Mouse (Mus musculus) heart, postnatal 0 days (tissue): ENCODE data around the gene Plcg2. TPM values are rescaled to one million over a fixed set of nuclear protein-coding genes. Genes with fewer than 3 reads are reported as not detected.

Experiments used
- ATAC-seq: fragments of 200-750 bp; cut with Nextera tagmentation; 2 replicates; pipeline ENCODE4 v1.8.0; 2017; ENCODE audit warnings: low read depth, moderate number of reproducible peaks, moderate library complexity; ENCODE audit not compliant: insufficient read depth
- DNase-seq: peaks from one replicate; pipeline ENCODE4 v3.0.0-alpha.2; 2016; ENCODE audit warnings: low spot score
- H3K27ac ChIP-seq: fragments of 300-500 bp; sonication (generic); 2 replicates; pipeline ENCODE4 v1.5.1; 2014; ENCODE audit warnings: low read depth, mild to moderate bottlenecking
- H3K27me3 ChIP-seq: fragments of 300-500 bp; sonication (generic); 2 replicates; pipeline ENCODE4 v1.6.1; 2014; ENCODE audit warnings: low read length, mixed read lengths; ENCODE audit not compliant: control insufficient read depth, insufficient read depth
- H3K36me3 ChIP-seq: fragments of 300-500 bp; sonication (generic); replicated peaks from 2 replicates; pipeline ENCODE4 v1.6.1; 2014; ENCODE audit warnings: low read length, mixed read lengths; ENCODE audit not compliant: control insufficient read depth, insufficient read depth
- H3K4me1 ChIP-seq: fragments of 300-500 bp; sonication (generic); 2 replicates; pipeline ENCODE4 v1.6.1; 2014; ENCODE audit warnings: antibody characterized with exemption; ENCODE audit not compliant: control insufficient read depth, insufficient read depth
- H3K4me2 ChIP-seq: fragments of 300-500 bp; sonication (generic); 2 replicates; pipeline ENCODE4 v1.6.1; 2014; ENCODE audit warnings: low read depth, mild to moderate bottlenecking, low read length, moderate library complexity
- H3K4me3 ChIP-seq: fragments of 300-500 bp; sonication (generic); 2 replicates; pipeline ENCODE4 v1.5.1; 2014; ENCODE audit warnings: low read depth, low read length
- H3K9ac ChIP-seq: fragments of 300-500 bp; sonication (generic); replicated peaks from 2 replicates; pipeline ENCODE4 v1.6.1; 2014; ENCODE audit warnings: low read depth, low read length, mixed read lengths
- H3K9me3 ChIP-seq: fragments of 300-500 bp; sonication (generic); replicated peaks from 2 replicates; pipeline ENCODE4 v1.6.1; 2016; ENCODE audit warnings: low read length; ENCODE audit not compliant: control insufficient read depth
- CTCF ChIP-seq: IDR thresholded peaks from 2 replicates; pipeline ENCODE4 v1.5.1; 2016; ENCODE audit warnings: antibody characterized with exemption, control low read depth, low read depth
- EP300 ChIP-seq: IDR thresholded peaks from 2 replicates; pipeline ENCODE4 v1.6.1; 2016; ENCODE audit warnings: antibody characterized with exemption, low read depth
- WGBS: fragments of 180-500 bp; shearing (Covaris S2); extraction: QIAGEN DNeasy Blood & Tissue Kit; methylation state at CpG from one replicate; pipeline ENCODE4 v1.1.7; 2014; 5-methylcytosine and 5-hydroxymethylcytosine counted together
- polyA plus RNA-seq: library from polyadenylated mRNA; unstranded; fragments of >200 nt; fragmentation: Nextera tagmentation; extraction: Ambion mirVana; gene quantifications from 2 replicates; pipeline ENCODE4 v1.2.1, GENCODE M21; 2015
- total RNA-seq: library from RNA; depleted of rRNA; stranded (reverse); fragments of >200 nt; gene quantifications from 2 replicates; pipeline ENCODE4 v1.2.3, GENCODE M21; 2014; ENCODE audit warnings: low replicate concordance

The Plcg2 gene
- total and polyA plus RNA-seq, 2 experiments from 2014 or later = 5.0 to 8.8 TPM

DNA sequence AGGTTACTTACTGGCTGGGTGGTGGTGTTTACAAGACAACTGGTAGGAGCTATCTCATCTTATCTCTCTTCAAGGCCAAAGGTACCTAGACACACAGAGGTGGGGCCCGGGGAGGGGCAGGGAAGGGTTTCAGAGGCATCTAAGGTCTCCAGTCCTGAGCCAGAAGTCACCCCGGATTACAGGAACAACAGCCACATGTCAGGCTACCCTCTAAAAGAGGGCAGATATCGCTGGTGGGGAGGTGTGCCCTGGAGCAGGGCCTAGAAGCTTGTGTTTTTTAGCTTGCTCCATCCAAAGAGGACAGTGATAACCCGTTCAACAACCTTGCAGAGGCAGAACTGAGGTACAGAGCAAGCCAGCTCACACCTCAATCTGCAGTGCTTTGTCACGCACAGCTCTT is 148.3 kb downstream of the Plcg2 start:
- WGBS = 51% methylated on average over 5 of the region's 5 CpGs

DNA sequence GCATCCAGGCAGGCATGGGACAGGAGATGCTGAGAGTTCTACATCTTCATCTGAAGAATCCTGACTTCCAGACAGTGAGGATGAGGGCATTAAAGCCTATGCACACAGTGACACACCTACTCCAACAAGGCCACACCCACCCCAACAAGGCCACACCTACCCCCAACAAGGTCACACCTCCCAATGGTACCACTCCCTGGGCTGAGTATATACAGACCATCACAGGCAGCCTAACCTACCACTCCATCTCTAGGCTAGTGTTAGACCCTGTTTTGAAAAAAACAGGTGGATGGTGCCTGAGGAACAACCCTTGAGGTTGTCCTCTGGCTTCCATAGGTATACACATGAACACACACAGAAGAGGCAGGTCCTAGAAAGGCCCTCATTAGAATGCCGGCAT is 154.2 kb downstream of the Plcg2 start:
- TF ChIP-seq EP300 (no peak), CTCF (no peak)
- Histone ChIP-seq H3K4me3 (no peak overlapping the region), H3K27ac (no peak overlapping the region), H3K9me3 (0 out of 2 replicates have a peak, but pooled peaks cover 6% of the 10 kb centered on the region), H3K9ac (no peak overlapping the region), H3K4me1 (no peaks in the 10 kb centered on the region), H3K27me3 (no peaks in the 10 kb centered on the region), H3K4me2 (no peak overlapping the region), H3K36me3 (no peaks in the 10 kb centered on the region)
- 97% methylated on average over 1 of the region's 1 CpGs for WGBS
- ATAC-seq (no peak), DNase-seq (no peak)

More for the DNA sequence above, 148.3 kb downstream of the Plcg2 start:
- DNase-seq (no peak), ATAC-seq (no peak)
- no peak overlapping the region for H3K9ac ChIP-seq
- no peak overlapping the region for H3K4me2 ChIP-seq
- no peak for TF ChIP-seq EP300
- no peak for TF ChIP-seq CTCF
- no peaks in the 10 kb centered on the region for H3K4me1 ChIP-seq
- H3K27me3 ChIP-seq = no peaks in the 10 kb centered on the region
- H3K27ac ChIP-seq = no peak overlapping the region
- H3K9me3 ChIP-seq = 0 out of 2 replicates have a peak, but pooled peaks cover 6% of the 10 kb centered on the region
- H3K4me3 ChIP-seq = no peak overlapping the region
- H3K36me3 ChIP-seq = no peaks in the 10 kb centered on the region

DNA sequence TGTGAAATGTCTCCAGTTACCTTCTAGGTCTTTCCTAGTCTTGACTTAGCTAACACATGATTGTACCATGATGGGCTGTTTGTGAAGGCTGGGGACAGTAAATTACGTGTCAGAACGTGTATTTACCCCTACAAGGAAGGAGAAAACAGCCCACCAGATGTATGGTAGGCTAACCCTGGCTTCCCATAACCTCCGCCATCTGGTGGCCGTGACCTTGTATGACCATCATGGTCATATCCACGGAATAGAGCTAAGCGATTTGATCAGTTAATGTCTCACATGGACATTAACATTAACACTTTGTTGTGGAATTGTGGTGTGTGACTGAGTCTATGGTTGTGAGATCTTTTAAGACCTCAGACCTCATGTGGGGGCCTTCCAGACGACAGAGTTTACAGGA is 160.9 kb downstream of the Plcg2 start:
- no peak overlapping the region for H3K4me3 ChIP-seq
- H3K27me3 ChIP-seq = no peaks in the 10 kb centered on the region
- no peak overlapping the region for H3K4me2 ChIP-seq
- TF ChIP-seq EP300 (no peak), CTCF (peak; percentile 34)
- H3K36me3 ChIP-seq = no peaks in the 10 kb centered on the region
- H3K9me3 ChIP-seq = no peaks in the 10 kb centered on the region
- H3K27ac ChIP-seq = no peak overlapping the region
- ATAC-seq (no peak), DNase-seq (no peak)
- no peaks in the 10 kb centered on the region for H3K4me1 ChIP-seq
- no peak overlapping the region for H3K9ac ChIP-seq
- 69% methylated on average over 7 of the region's 7 CpGs for WGBS

DNA sequence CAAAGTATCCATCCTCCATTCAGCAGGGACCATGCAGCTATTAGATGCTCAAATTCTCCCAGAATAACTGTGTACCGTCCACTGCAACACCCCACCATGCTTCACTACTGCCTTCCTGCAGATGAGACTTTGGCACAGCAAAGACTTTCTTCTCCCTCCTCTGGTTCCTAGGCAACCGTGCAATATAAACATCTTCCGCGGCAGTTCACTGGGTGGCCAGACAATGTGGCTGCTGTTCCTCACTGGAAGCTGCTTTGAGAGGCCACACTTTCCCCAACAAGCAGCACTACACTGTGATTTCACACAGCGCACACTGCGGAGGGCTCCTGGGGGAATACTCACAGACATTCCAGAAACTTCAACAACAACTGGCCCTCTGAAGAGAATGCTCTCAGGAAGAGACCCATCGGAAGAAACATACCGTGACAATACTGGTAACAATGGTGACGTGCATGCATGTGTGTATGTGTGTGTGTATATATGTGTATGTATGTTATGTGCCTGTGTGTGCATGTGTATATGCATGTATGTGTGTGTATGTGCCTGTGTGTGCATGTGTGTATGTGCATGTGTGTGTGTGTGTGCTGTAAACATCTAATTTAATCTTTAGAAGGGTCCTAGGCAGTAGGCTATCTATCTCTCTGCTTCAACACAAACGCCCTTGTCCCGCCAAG is 162.4 kb downstream of the Plcg2 start:
- DNase-seq = peak; percentile 49

DNA sequence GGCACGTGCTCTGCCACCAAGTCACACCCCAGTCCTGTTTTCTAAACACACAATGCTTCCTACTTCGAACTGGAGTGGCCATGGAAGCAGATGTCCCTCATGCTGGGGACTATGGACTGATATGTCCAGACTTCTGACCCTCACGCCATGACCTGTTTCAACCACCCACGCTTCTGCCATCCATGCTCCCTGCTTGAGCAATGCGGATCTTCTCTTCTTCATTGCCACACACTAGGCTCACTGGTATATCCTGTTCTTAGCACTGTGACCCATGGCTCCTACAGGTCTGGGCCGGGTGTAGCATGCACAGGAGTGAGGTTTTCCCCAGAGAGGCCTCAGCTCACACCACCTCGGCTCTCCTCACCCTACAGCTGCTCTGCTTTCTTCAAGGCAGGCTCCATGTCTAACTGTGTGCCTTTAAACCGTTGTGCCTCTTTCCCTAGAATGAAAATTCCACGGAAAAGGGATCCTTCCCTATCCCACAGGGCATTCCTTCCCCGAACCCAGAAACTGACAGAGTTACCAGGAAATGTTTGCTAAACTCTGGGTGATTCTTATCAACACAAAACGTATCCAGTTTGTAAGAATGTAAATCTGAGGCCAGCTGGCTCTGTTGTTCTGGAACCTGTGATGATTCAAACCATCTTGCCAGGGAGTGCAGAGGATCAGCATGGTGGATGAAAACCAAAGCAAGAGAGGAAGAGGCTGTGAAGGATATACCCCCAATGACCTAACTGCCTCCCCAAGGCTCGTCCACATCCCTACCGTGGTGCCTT is 169.4 kb downstream of the Plcg2 start:
- H3K27ac ChIP-seq = no peak overlapping the region
- H3K36me3 ChIP-seq = no peaks in the 10 kb centered on the region
- no peak overlapping the region for H3K4me2 ChIP-seq
- 67% methylated on average over 13 of the region's 13 CpGs for WGBS
- no peaks in the 10 kb centered on the region for H3K4me1 ChIP-seq
- no peak for ATAC-seq
- no peak for DNase-seq
- H3K27me3 ChIP-seq = 0 out of 2 replicates have a peak, but pooled peaks cover 5% of the 10 kb centered on the region
- no peak overlapping the region for H3K4me3 ChIP-seq
- no peaks in the 10 kb centered on the region for H3K9me3 ChIP-seq
- TF ChIP-seq EP300 (no peak), CTCF (no peak)
- H3K9ac ChIP-seq = no peak overlapping the region

More for the DNA sequence above, 162.4 kb downstream of the Plcg2 start:
- no peaks in the 10 kb centered on the region for H3K9me3 ChIP-seq
- WGBS = 19% methylated on average over 11 of the region's 11 CpGs
- no peak overlapping the region for H3K27ac ChIP-seq
- no peaks in the 10 kb centered on the region for H3K4me1 ChIP-seq
- no peak overlapping the region for H3K9ac ChIP-seq
- H3K4me2 ChIP-seq = no peak overlapping the region
- peak; percentile 77 for ATAC-seq
- no peak overlapping the region for H3K4me3 ChIP-seq
- TF ChIP-seq EP300 (no peak), CTCF (no peak)
- H3K27me3 ChIP-seq = no peaks in the 10 kb centered on the region
- H3K36me3 ChIP-seq = no peaks in the 10 kb centered on the region
